Mouse (Mus musculus) kidney, embryonic 15.5 days (tissue): ENCODE measurements around the gene Cd3eap. TPM values are rescaled to one million over a fixed set of nuclear protein-coding genes. Genes with fewer than 3 reads are reported as not detected.

Experiments
- ATAC-seq: fragments of 200-750 bp; cut with Nextera tagmentation; replicated peaks from 2 replicates; pipeline ENCODE4 v1.8.0; 2017; ENCODE audit warnings: moderate TSS enrichment; ENCODE audit not compliant: low FRiP score
- H3K27ac ChIP-seq: fragments of 300-500 bp; sonication (generic); 2 replicates; pipeline ENCODE4 v1.5.1; 2015; ENCODE audit warnings: mild to moderate bottlenecking, inconsistent platforms
- H3K27me3 ChIP-seq: fragments of 300-500 bp; sonication (generic); 2 replicates; pipeline ENCODE4 v1.6.1; 2015; ENCODE audit warnings: inconsistent platforms
- H3K36me3 ChIP-seq: fragments of 300-500 bp; sonication (generic); 2 replicates; pipeline ENCODE4 v1.6.1; 2015; ENCODE audit warnings: inconsistent platforms
- H3K4me1 ChIP-seq: fragments of 300-500 bp; sonication (generic); 2 replicates; pipeline ENCODE4 v1.6.1; 2015; ENCODE audit warnings: inconsistent platforms
- H3K4me2 ChIP-seq: fragments of 300-500 bp; sonication (generic); 2 replicates; pipeline ENCODE4 v1.6.1; 2015; ENCODE audit warnings: moderate library complexity, mild to moderate bottlenecking, inconsistent platforms
- H3K4me3 ChIP-seq: fragments of 300-500 bp; sonication (generic); replicated peaks from 2 replicates; pipeline ENCODE4 v1.5.1; 2015; ENCODE audit warnings: mild to moderate bottlenecking, inconsistent platforms
- H3K9ac ChIP-seq: fragments of 300-500 bp; sonication (generic); 2 replicates; pipeline ENCODE4 v1.6.1; 2015; ENCODE audit warnings: mild to moderate bottlenecking, inconsistent platforms
- H3K9me3 ChIP-seq: fragments of 300-500 bp; sonication (generic); replicated peaks from 2 replicates; pipeline ENCODE4 v1.6.1; 2016; ENCODE audit warnings: inconsistent platforms
- WGBS: fragments of 180-500 bp; shearing (Covaris S2); methylation state at CpG from one replicate; pipeline ENCODE4 v1.1.7; 2015; ENCODE audit warnings: mixed read lengths; 5-methylcytosine and 5-hydroxymethylcytosine counted together
- polyA plus RNA-seq: library from polyadenylated mRNA; unstranded; fragments of >200 nt; fragmentation: Nextera tagmentation; extraction: Ambion mirVana; gene quantifications from 2 replicates; pipeline ENCODE4 v1.2.1, GENCODE M21; 2015

The Cd3eap gene
- polyA plus RNA-seq, 1 experiment from 2014 or later, result 28.3 TPM

- Histone ChIP-seq H3K9me3 (0 out of 2 replicates have a peak, but pooled peaks cover 5% of the 10 kb centered on the region), H3K4me1 (peaks cover 24% of the 10 kb centered on the region), H3K27me3 (peaks cover 12% of the 10 kb centered on the region), H3K4me3 (peak overlapping the region; percentile 47), H3K27ac (peak overlapping the region; percentile 91), H3K36me3 (no peaks in the 10 kb centered on the region), H3K4me2 (peak overlapping the region; percentile 77), H3K9ac (peak overlapping the region; percentile 38)
- 0% methylated on average over 20 of the region's 20 CpGs for WGBS
- ATAC-seq, result peak; percentile 81
These were observed 32.9 kb downstream of the Cd3eap start for GRCm38 (mm10) chr7:19326359-19326758.

- H3K27me3 ChIP-seq, result peaks cover 15% of the 10 kb centered on the region
- no peak for ATAC-seq
- H3K36me3 ChIP-seq, result no peaks in the 10 kb centered on the region
- H3K4me3 ChIP-seq, result peak overlapping the region; percentile 47; the same call in 1 of the 2 replicates
- H3K9me3 ChIP-seq, result 0 out of 2 replicates have a peak, but pooled peaks cover 5% of the 10 kb centered on the region
- H3K27ac ChIP-seq, result peak overlapping the region; percentile 91; the same call in 1 of the 2 replicates
- 73% methylated on average over 21 of the region's 21 CpGs for WGBS
- no peak overlapping the region for H3K9ac ChIP-seq
- peaks cover 29% of the 10 kb centered on the region for H3K4me1 ChIP-seq
- H3K4me2 ChIP-seq, result peak overlapping the region; percentile 77
These were observed 33.8 kb downstream of the Cd3eap start for GRCm38 (mm10) chr7:19325262-19326199.

GRCm38 (mm10) chr7:19324221-19324620 lies 35.1 kb downstream of the Cd3eap start:
- peaks cover 18% of the 10 kb centered on the region for H3K27me3 ChIP-seq
- H3K9me3 ChIP-seq, result 0 out of 2 replicates have a peak, but pooled peaks cover 5% of the 10 kb centered on the region
- ATAC-seq, result no peak
- WGBS, result 83% methylated on average over 11 of the region's 11 CpGs
- no peak overlapping the region for H3K9ac ChIP-seq
- H3K36me3 ChIP-seq, result no peaks in the 10 kb centered on the region
- H3K27ac ChIP-seq, result no peak overlapping the region
- H3K4me2 ChIP-seq, result no peak overlapping the region
- no peak overlapping the region for H3K4me3 ChIP-seq
- H3K4me1 ChIP-seq, result peaks cover 40% of the 10 kb centered on the region

- Histone ChIP-seq H3K27me3 (peaks cover 35% of the 10 kb centered on the region), H3K4me3 (no peak overlapping the region), H3K27ac (no peak overlapping the region), H3K9me3 (no peaks in the 10 kb centered on the region), H3K9ac (no peak overlapping the region), H3K4me2 (no peak overlapping the region), H3K4me1 (peaks cover 35% of the 10 kb centered on the region), H3K36me3 (no peaks in the 10 kb centered on the region)
- ATAC-seq, result no peak
- 46% methylated on average over 9 of the region's 9 CpGs for WGBS
These were observed 36.8 kb downstream of the Cd3eap start for GRCm38 (mm10) chr7:19322489-19322888.

- 44% methylated on average over 5 of the region's 5 CpGs for WGBS
- no peak for ATAC-seq
These were observed 37.8 kb downstream of the Cd3eap start for GRCm38 (mm10) chr7:19321464-19321863.

GRCm38 (mm10) chr7:19320637-19321036 lies 38.6 kb downstream of the Cd3eap start:
- Histone ChIP-seq H3K27me3 (peaks cover 52% of the 10 kb centered on the region), H3K4me3 (peak overlapping the region; percentile 52; the same call in 1 of the 2 replicates), H3K36me3 (no peaks in the 10 kb centered on the region), H3K4me1 (peaks cover 16% of the 10 kb centered on the region), H3K9ac (no peak overlapping the region), H3K27ac (no peak overlapping the region), H3K4me2 (peak overlapping the region; percentile 86), H3K9me3 (no peaks in the 10 kb centered on the region)
- 38% methylated on average over 7 of the region's 7 CpGs for WGBS
- ATAC-seq, result no peak

More at GRCm38 (mm10) chr7:19321464-19321863, 37.8 kb downstream of the Cd3eap start:
- Histone ChIP-seq H3K27ac (no peak overlapping the region), H3K4me3 (no peak overlapping the region), H3K36me3 (no peaks in the 10 kb centered on the region), H3K9ac (no peak overlapping the region), H3K27me3 (peaks cover 44% of the 10 kb centered on the region), H3K4me1 (peaks cover 25% of the 10 kb centered on the region), H3K9me3 (no peaks in the 10 kb centered on the region), H3K4me2 (no peak overlapping the region)

- H3K27me3 ChIP-seq, result peaks cover 58% of the 10 kb centered on the region
- H3K9ac ChIP-seq, result peak overlapping the region; percentile 45
- no peaks in the 10 kb centered on the region for H3K36me3 ChIP-seq
- peaks cover 16% of the 10 kb centered on the region for H3K4me1 ChIP-seq
- under 1% methylated on average over 41 of the region's 41 CpGs for WGBS
- H3K27ac ChIP-seq, result 0 out of 2 replicates have a peak overlapping the region, but pooled peaks have one; percentile 34
- peak overlapping the region; percentile 86 for H3K4me2 ChIP-seq
- peak overlapping the region; percentile 52 for H3K4me3 ChIP-seq
- ATAC-seq, result peak; percentile 95
- H3K9me3 ChIP-seq, result no peaks in the 10 kb centered on the region
These were observed 39.4 kb downstream of the Cd3eap start for GRCm38 (mm10) chr7:19319906-19320305.

- Histone ChIP-seq H3K36me3 (no peaks in the 10 kb centered on the region), H3K9me3 (no peaks in the 10 kb centered on the region), H3K27ac (0 out of 2 replicates have a peak overlapping the region, but pooled peaks have one; percentile 34), H3K4me3 (peak overlapping the region; percentile 52), H3K27me3 (peaks cover 63% of the 10 kb centered on the region), H3K4me2 (peak overlapping the region; percentile 86), H3K4me1 (peaks cover 16% of the 10 kb centered on the region), H3K9ac (peak overlapping the region; percentile 45)
- ATAC-seq, result peak; percentile 74
- 9% methylated on average over 9 of the region's 9 CpGs for WGBS
These were observed 39.8 kb downstream of the Cd3eap start for GRCm38 (mm10) chr7:19319458-19319857.

GRCm38 (mm10) chr7:19318676-19319075 lies 40.6 kb downstream of the Cd3eap start:
- Histone ChIP-seq H3K36me3 (no peaks in the 10 kb centered on the region), H3K9ac (no peak overlapping the region), H3K4me1 (peaks cover 16% of the 10 kb centered on the region), H3K27me3 (peaks cover 68% of the 10 kb centered on the region), H3K4me3 (no peak overlapping the region), H3K27ac (no peak overlapping the region), H3K4me2 (no peak overlapping the region), H3K9me3 (no peaks in the 10 kb centered on the region)
- no peak for ATAC-seq
- WGBS, result 76% methylated on average over 7 of the region's 7 CpGs

GRCm38 (mm10) chr7:19318201-19318600 lies 41.1 kb downstream of the Cd3eap start:
- H3K4me1 ChIP-seq, result peaks cover 16% of the 10 kb centered on the region
- WGBS, result 72% methylated on average over 2 of the region's 2 CpGs
- no peak overlapping the region for H3K9ac ChIP-seq
- no peaks in the 10 kb centered on the region for H3K9me3 ChIP-seq
- H3K27me3 ChIP-seq, result peaks cover 72% of the 10 kb centered on the region
- no peaks in the 10 kb centered on the region for H3K36me3 ChIP-seq
- no peak overlapping the region for H3K4me3 ChIP-seq
- no peak overlapping the region for H3K4me2 ChIP-seq
- ATAC-seq, result no peak
- no peak overlapping the region for H3K27ac ChIP-seq

- Histone ChIP-seq H3K36me3 (no peaks in the 10 kb centered on the region), H3K4me2 (no peak overlapping the region), H3K27ac (no peak overlapping the region), H3K4me1 (peaks cover 16% of the 10 kb centered on the region), H3K9me3 (no peaks in the 10 kb centered on the region), H3K4me3 (no peak overlapping the region), H3K27me3 (peaks cover 70% of the 10 kb centered on the region), H3K9ac (no peak overlapping the region)
- ATAC-seq, result no peak
- WGBS, result 61% methylated on average over 14 of the region's 14 CpGs
These were observed 42.7 kb downstream of the Cd3eap start for GRCm38 (mm10) chr7:19316451-19317161.

- Histone ChIP-seq H3K4me2 (no peak overlapping the region), H3K4me3 (no peak overlapping the region), H3K36me3 (no peaks in the 10 kb centered on the region), H3K27me3 (peaks cover 64% of the 10 kb centered on the region), H3K27ac (no peak overlapping the region), H3K9me3 (no peaks in the 10 kb centered on the region), H3K9ac (no peak overlapping the region), H3K4me1 (peaks cover 12% of the 10 kb centered on the region)
- ATAC-seq, result no peak
- WGBS, result 56% methylated on average over 5 of the region's 5 CpGs
These were observed 45.2 kb downstream of the Cd3eap start for GRCm38 (mm10) chr7:19314033-19314432.
